Mouse (Mus musculus): Measurements from ENCODE around the gene Esrrg. TPM values are rescaled to one million over a fixed set of nuclear protein-coding genes. Genes with fewer than 3 reads are reported as not detected.

Gene Esrrg
- total RNA-seq (2023; ENCODE audit: inconsistent age), result 0.22 TPM in 1 of 4 replicates, not detected in the others

DNA sequence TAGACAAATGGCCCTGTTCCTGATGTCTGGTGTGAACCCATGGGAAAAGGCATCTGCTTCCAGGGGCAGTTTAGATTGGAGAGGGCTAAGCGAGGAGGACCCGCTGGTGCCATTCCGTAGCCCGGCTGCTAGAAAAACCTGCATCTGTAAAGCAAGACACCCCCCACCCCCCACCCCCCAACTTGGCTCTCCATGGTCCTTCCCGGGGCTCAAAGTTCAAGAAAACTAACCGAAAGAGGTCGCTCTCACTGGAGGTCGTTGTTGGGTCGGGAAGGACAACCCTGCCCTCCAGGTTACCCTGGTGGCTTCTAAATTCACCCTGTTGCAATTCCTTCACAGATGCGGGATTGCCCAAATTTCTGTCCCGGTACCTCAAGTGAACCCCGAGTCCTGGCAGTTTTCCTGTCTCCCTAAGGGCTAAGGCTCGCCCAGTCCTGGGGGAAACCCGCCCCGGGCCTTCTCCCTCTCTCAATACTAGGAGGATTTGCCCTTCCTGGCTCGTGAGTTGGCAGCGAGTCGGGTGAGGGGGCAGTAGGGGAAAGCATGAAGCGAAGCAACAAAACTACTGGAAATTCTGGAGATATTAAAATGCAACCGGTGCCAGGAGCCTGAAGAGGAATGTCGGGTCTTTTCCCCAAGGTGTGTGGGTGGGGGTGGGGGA is at the start of gene Esrrg:
Gene Esrrg (plus strand): TSS at position 531 of the 661 bp plus-strand sequence.

DNA sequence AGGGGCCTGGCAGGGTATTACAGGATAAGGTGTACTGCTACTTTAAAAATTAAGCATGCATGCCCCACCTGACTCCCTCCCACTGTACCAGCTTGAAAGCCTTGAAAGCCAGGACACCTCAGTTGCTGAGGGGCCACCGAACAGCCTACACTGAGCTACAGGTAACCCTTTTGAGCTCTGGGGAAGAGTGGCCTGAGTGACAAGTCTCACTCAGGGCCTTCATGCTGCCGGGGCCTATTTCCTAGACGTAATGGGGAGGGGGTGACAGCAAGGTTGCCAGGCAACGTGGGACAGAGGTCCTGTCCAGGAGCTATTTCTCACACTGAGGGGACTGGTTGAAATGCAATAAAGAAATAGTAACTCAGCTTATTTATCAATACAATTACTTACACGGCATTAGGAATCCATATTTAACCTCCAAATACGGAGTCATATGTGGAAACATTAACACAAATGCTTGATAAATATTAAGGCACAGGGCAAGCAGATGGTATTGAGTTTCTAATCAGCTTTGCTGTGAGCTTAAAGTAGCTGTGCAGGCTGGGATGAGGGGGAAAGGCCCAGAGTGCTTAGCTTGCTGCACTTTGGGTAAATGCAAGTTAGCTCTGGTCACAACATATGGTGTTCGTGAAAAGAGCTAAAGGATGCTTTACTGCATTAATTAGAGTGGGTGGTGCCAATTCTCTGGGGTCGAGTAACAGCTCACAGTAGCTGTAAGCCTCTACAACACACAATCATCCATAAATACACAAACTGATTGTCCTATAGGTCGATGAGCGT is 653.5 kb downstream of the Esrrg start, which contains the start of gene Ush2a:
Gene Ush2a (plus strand): TSS at position 121 of the 780 bp plus-strand sequence.

